Mouse (Mus musculus) thymus, adult 2 months (tissue): ENCODE measurements around the gene Auts2. TPM values are rescaled to one million over a fixed set of nuclear protein-coding genes. Genes with fewer than 3 reads are reported as not detected.

Source experiments
- DNase-seq: peaks from one replicate; pipeline ENCODE4 v3.0.0; 2021
- H3K27ac ChIP-seq: fragments of 200-500 bp; 2 replicates; pipeline ENCODE4 v1.5.1; 2012; ENCODE audit warnings: low read length, control low read depth; ENCODE audit not compliant: control insufficient read depth, insufficient read depth
- H3K27me3 ChIP-seq: fragments of 200-500 bp; 2 replicates; pipeline ENCODE4 v1.6.1; 2012; ENCODE audit warnings: mild to moderate bottlenecking, low read length, moderate library complexity, mixed read lengths; ENCODE audit not compliant: control insufficient read depth, insufficient read depth
- H3K36me3 ChIP-seq: fragments of 200-500 bp; 2 replicates; pipeline ENCODE4 v1.6.1; 2012; ENCODE audit warnings: mild to moderate bottlenecking, low read length, moderate library complexity; ENCODE audit not compliant: control insufficient read depth, insufficient read depth
- H3K4me1 ChIP-seq: fragments of 200-500 bp; replicated peaks from 2 replicates; pipeline ENCODE4 v1.6.1; 2012; ENCODE audit warnings: low read length; ENCODE audit not compliant: control insufficient read depth, insufficient read depth
- H3K4me3 ChIP-seq: fragments of 200-500 bp; 2 replicates; pipeline ENCODE4 v1.5.1; 2012; ENCODE audit warnings: mild to moderate bottlenecking, low read length, control low read depth, moderate library complexity; ENCODE audit not compliant: control insufficient read depth, insufficient read depth
- CTCF ChIP-seq: fragments of 200-500 bp; IDR thresholded peaks from 2 replicates; pipeline ENCODE4 v1.5.1; 2012; ENCODE audit warnings: mild to moderate bottlenecking, control low read depth, low read length, moderate library complexity, borderline replicate concordance; ENCODE audit not compliant: control insufficient read depth, poor library complexity, insufficient read depth; ENCODE audit errors: extremely low read depth
- POLR2A ChIP-seq: fragments of 200-500 bp; IDR thresholded peaks from 2 replicates; pipeline ENCODE4 v1.6.1; 2012; ENCODE audit warnings: mild to moderate bottlenecking, low read length, control low read depth, moderate library complexity; ENCODE audit not compliant: control insufficient read depth, poor library complexity, insufficient read depth; ENCODE audit errors: extremely low read depth
- WGBS: fragments of 180-500 bp; shearing (Covaris S2); methylation state at CpG from one replicate; pipeline ENCODE4 v1.1.7; 2018; 5-methylcytosine and 5-hydroxymethylcytosine counted together
- polyA plus RNA-seq: library from polyadenylated mRNA; depleted of rRNA; stranded (reverse); fragments of >200 nt; gene quantifications from 2 replicates; pipeline ENCODE4 v1.2.3, GENCODE M21; 2012

The Auts2 gene
- polyA plus RNA-seq, 1 experiment = 4.9 TPM

DNA sequence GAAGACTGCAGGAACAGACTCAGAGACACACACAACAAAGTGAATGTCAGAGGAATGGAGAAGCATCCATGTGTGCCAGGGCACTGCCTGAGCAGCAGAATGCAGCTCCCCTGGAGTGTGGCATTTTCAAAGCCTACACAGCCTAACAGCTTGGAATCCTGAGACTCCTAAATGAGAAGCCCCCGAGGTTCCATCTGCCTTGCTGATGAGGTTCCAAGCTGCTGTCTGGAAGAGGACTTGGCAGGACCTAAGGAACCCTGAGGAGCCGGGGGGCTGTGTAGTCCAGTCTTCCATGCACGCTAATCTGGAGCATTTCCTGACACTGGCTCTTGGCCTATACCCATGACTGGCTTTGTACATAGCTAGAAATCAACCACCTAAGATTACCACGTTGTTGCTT, 670.0 kb downstream of the Auts2 start:
- Histone ChIP-seq H3K27ac (no peak overlapping the region), H3K27me3 (no peaks in the 10 kb centered on the region), H3K36me3 (no peaks in the 10 kb centered on the region), H3K4me1 (no peaks in the 10 kb centered on the region), H3K4me3 (no peak overlapping the region)
- 90% methylated on average over 4 of the region's 4 CpGs for WGBS
- TF ChIP-seq POLR2A (no peak), CTCF (no peak)
- no peak for DNase-seq

DNA sequence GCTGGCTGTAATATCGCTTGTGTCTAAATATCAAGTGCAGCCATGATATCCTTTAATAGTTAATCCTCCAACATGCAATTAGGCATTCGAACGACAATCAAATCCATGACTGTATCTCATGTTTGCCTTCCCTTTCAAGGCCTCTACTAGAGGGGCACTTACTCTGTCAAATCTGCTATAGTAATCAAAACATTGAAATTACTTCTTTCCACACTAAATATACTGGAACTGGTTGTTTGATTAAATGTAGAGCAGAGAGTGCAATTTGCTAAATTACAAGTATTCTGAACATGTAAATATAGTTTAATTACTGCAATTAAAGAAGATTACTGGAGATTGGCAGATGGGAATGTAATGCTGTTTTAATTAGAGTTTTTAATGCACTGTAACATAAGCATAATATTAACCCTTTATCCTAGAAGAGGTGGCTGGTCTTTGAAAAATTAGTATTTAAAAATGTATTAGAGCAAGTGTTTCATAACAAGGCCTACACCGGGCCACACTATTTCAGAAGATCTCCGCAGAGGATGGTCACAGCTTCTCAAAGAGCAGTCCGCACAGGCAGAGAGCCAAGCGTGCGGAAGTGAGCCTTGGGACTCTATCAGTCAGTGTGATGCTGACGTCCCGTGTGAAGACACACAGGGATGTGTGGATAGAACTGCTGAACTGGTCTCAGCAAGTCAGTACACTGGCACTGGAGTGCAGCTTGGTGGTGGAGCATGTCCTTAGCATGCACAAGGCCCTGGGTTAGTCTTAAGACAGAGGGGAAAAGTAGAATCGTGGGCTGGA, 673.2 kb downstream of the Auts2 start:
- Histone ChIP-seq H3K27ac (no peak overlapping the region), H3K27me3 (no peaks in the 10 kb centered on the region), H3K4me1 (no peaks in the 10 kb centered on the region), H3K4me3 (no peak overlapping the region), H3K36me3 (no peaks in the 10 kb centered on the region)
- no peak for DNase-seq
- TF ChIP-seq POLR2A = no peak
- TF ChIP-seq CTCF = no peak
- WGBS = 95% methylated on average over 11 of the region's 11 CpGs

DNA sequence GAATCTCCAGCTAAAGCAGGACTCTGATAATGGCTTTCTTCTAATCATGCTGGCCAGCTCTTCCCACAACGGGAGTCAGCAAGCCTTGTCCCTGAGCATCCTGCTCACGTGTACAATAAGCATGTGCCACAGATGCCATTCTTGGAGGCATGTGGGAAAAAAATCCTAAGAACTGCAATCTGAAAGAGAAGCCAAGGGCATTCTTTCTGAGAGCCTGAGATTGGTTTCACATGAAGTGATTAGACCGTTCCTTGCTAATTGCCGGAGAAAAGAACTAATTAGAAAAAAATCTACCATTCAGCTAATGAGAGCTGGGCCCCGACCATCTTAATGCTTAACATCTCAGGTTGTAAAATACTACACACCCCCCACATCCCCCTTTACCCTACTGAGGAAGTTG, 677.9 kb downstream of the Auts2 start:
- DNase-seq = no peak
- no peak overlapping the region for H3K27ac ChIP-seq
- no peaks in the 10 kb centered on the region for H3K4me1 ChIP-seq
- TF ChIP-seq CTCF (no peak), POLR2A (no peak)
- no peaks in the 10 kb centered on the region for H3K27me3 ChIP-seq
- no peak overlapping the region for H3K4me3 ChIP-seq
- no peaks in the 10 kb centered on the region for H3K36me3 ChIP-seq
- WGBS = 90% methylated on average over 5 of the region's 5 CpGs

GRCm38 (mm10) chr5:131857976-131858375, 685.2 kb downstream of the Auts2 start:
- whole genome bisulfite sequencing = 94% methylated on average over 5 of the region's 5 CpGs
- no peak overlapping the region for H3K27ac ChIP-seq
- no peaks in the 10 kb centered on the region for H3K36me3 ChIP-seq
- no peak overlapping the region for H3K4me3 ChIP-seq
- no peak for DNase-seq
- H3K27me3 ChIP-seq = no peaks in the 10 kb centered on the region
- TF ChIP-seq POLR2A (no peak), CTCF (no peak)
- no peaks in the 10 kb centered on the region for H3K4me1 ChIP-seq

GRCm38 (mm10) chr5:131855358-131855757, 687.8 kb downstream of the Auts2 start:
- Histone ChIP-seq H3K36me3 (no peaks in the 10 kb centered on the region), H3K4me1 (no peaks in the 10 kb centered on the region), H3K27me3 (no peaks in the 10 kb centered on the region), H3K4me3 (no peak overlapping the region), H3K27ac (no peak overlapping the region)
- TF ChIP-seq CTCF = no peak
- no peak for TF ChIP-seq POLR2A
- WGBS = 37% methylated on average over 8 of the region's 8 CpGs
- DNase-seq = no peak

DNA sequence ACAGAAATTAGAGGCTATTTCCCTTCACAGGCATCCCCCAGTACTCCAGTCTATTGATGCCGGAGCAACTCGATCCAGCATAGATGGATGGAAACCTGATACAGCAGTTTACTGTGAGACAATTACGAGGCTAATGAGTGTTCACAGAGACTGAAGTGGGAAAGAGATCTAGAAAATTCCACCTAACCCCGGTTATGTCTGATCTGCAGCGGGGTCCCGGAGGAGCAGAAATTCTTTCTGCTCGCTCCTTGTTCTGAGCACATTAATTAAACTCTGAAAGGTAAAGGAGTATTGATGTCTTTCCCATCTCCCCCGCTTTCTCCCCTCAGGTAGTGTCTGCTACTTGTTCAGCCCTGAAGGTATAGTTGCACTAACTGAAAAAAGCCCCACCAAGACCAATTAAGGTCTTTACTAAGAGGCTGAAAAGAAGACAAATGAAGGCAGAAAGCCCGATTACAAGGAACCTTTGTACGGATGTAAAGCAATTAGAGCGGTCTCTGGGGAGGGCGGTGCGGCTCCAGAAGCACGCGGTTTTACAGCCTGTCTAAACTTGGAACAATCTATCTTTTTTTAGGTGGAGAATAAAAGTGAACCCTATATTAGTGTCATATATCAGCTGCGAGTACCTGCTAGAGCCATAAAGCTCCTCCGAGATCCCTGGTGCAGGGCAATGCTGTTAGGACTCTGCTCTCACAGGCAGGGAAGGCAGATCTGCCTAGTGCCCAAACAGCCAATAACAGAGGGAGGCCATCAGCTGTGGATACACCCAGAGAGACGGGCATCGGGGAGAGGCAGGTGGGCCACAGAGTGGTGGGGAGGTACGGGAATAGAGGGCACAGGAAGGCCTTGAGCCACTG, 691.3 kb downstream of the Auts2 start:
- 94% methylated on average over 20 of the region's 20 CpGs for WGBS
- H3K27ac ChIP-seq = no peak overlapping the region
- no peak overlapping the region for H3K4me3 ChIP-seq
- no peak for TF ChIP-seq POLR2A
- no peak for TF ChIP-seq CTCF
- no peaks in the 10 kb centered on the region for H3K4me1 ChIP-seq
- DNase-seq = no peak
- no peaks in the 10 kb centered on the region for H3K36me3 ChIP-seq
- H3K27me3 ChIP-seq = no peaks in the 10 kb centered on the region
